Mouse (Mus musculus): Measurements from ENCODE around the gene Abhd4.

Abhd4 gene

DNA sequence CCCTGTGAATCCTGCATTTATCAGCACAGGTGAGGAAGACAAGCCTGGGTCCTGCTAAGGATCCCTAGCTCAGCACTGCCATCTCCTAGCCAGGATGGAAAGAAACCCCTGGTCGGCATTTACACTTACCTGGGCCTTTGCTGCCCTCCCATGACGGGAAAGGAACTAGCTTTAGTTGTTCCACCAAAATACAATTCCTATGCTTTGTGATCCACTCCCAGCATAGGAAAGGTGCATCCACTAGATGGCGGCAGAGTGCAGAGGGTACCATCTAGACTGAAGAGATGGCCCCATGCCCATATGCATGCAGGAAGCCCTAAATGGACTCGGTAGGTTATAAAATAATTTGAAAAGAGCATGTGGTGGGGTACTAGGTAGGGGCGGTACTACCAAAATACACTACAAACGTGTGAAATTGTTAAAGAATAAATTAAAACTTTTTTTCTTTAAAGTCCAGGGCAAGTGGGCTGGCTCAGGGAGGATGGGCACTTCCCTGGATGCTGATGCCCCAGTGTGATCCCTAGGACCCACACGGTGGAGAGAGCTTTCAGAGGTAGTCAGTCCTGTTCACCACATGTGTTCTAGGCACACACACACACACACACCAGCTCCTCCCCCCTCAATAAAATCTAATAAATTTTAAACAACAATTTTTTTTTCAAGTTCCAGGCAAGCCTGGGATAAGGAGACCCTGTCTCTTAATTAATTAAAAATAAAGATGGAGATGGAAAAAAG lies 14.8 kb upstream of the Abhd4 start:
- peak; percentile 72 for DNase-seq

DNA sequence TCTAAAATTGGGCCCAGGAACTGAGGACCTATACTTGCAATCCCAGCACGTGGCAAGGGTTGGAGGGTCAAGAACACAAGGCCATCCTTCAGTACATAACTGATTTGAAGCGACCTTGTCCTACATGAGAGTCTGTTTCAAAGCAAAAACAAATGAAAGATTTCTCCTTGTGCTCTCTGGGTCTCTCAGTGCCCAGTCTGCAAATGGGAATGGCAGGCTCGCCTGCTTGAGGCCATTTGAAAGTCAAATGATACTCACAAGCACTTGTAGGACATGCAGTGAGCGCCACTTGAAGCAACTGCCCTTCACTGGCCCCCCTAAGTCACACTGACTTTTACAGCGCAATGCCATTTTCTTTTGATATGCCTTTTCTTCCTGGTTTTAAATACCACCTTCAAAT lies 13.4 kb upstream of the Abhd4 start:
- DNase-seq: no peak

DNA sequence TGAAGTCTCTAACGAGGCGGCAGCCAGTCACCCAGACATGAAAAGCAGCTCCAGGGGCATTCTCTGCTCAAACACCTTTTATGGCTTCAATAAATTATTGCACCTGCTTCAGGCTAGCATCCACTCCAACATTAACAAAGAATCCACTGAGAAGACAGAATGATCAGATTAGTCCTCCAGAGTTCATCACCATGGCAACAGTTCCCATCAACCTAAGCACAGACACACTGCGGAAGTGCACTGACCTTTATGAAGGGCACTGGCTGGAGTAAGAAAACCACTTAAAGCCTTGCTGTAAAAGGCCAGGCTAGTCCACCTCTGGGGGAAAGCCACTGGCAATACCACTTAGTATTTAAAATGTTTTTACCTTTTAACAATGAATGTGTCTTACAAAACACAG lies 9.8 kb upstream of the Abhd4 start:
- DNase-seq: no peak

DNA sequence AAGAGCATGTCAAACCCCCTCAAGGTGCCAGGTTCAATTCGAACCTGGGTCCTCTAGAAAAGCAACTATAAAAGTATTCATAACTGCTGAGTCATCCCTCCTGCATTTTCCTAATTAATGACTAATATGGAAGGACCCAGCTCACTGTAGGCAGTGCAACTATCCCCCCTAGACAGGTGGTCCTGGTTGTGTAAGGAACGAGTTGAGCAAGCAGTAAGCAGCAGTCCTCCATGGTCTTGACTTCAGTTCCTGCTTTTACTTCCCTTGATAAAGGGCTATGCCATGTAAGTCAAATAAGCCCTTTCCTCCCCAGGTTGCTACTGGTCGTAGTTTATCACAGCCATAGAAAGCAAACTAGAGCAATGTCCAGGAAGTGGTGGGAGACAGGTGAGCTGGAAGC lies 7.8 kb upstream of the Abhd4 start:
- no peak for DNase-seq

DNA sequence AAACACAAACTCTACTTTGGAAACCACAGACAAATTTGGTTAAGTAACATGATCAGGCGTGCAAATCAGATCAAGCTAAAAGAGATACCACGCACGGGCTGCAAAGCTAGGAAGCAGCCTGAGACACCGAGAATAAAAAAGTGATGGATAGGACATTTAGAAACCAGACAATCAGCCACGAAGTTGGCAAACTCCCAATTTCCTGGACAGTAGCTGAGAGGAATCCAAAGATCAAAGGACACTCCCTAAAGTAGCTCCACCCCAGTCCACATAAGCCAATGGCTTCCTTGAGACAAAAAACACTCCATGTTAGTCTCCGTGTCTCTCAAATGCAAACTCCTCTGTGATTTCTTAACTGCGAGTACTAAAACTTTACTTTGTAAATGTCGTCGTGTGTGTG lies 4.7 kb upstream of the Abhd4 start:
- no peak for DNase-seq

DNA sequence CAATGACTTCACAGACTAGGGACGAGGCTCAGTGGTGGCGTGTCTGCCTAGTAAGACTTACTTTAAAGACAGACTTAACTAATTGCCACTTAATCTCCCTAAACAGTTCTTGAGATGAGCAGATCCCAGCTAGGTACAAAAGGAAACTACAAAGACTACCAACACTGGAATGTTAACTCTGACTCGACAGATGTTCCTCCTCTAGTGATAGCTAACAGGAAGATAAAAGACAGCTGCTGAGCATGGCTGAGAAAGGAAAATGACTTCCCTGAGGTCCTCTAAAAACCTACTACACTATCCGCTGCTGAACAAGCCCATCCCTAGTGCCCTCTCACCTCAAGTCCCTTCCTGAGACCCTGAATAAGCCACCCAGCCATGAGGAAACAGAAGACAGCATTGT lies 3.9 kb upstream of the Abhd4 start:
- no peak for DNase-seq

DNA sequence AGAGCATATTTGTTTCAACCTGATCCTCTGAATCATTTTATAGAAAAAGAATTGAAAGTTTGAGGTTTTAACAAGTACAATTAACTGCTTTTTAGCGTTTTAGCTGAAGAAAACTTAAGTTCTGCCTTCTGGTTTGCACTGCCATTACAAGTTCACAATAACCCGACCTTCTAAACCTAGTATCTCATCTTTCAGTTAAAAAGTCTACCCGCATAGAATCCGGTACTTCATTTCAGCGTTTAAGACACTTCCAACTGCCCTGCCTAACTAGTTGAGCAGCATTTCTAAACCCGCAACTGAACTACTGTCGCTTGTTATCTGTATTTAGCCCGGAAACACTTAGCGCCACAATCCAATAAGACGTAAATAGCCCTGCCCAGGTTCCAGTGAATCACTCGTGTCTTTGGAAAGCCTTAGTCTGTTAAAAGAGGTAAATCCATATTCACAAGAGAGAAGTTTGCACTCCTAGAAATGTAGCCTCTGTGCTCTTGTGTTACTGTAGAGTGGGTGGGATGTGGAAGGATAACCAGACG lies 748 bp downstream of the Abhd4 start:
- DNase-seq: no peak

DNA sequence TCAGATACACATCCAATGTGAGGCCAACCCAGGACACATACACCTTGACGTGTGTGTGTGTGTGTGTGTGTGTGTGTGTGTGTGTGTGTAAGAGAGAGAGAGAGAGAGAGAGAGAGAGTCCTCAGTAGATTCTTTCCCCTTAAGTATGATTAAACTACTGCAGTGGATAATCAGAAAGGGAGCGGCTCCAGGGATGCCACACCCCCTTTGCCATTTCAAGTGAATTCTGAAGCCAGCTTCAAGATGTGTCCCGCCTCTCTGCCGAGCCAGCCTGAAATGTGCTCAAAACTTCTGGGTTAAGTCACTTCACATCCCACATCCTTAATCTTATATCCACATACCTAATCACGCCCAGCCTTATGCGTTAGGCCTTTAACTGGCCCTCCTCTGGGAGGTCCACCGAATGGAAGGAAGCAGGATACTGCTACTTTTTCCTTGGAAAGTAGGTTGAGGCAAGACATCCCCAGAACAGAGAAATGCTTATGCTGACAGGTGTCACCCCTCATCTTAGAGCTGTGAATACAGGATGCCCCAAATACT lies 4.2 kb downstream of the Abhd4 start:
- no peak for DNase-seq

DNA sequence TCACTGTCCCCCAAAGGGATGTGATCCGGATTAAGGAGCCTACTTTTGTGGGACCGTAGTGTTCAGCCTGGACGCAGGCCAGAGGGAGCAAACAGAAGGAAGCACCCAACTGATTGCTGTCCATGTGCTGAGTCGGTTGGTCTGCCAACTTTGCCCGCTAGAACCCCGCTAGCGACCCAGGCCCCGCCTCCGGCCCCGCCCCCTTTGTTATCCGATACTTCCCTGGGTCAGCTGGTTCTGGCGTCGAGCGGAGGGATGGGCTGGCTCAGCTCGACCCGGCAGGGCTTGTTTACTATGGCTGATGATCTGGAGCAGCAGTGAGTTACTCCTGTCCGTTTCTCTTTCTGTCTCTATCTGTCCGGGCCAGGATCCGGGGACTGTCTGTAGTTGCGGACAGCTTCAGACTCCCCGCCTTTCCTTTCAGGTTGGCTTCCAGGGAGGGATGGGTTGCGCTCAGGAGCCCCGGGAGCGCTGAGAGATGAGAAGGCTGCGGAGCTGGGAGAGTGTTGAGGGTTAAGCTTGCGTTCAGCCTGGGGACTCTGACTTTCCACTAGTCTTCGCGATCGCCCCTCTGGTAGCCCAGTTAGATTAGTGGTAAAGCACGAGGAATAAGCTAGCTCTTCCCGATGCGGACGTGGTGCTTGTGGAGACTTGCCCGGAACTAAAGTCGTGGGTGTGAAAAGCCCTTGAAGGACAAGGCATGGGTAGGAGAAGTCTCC lies 5.2 kb downstream of the Abhd4 start:
- peak; percentile 89 for DNase-seq

DNA sequence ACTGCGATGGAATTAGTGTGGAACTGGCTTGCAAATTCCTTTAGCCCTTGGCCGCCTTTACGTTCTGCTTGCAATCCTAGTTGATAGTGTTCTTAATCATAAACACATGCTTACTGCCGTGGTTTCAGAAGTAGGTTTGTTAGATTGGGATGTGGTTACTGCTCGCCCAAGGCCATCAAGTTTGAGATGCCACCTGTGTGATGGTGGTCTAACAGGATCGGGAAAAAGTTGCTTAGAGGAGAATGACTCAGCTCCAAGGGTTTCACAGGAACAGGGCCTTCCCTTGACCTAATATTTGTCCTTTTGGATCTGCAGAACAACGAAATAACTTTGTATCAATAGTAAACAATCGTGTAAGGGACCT lies 5.7 kb downstream of the Abhd4 start:
- DNase-seq: no peak

DNA sequence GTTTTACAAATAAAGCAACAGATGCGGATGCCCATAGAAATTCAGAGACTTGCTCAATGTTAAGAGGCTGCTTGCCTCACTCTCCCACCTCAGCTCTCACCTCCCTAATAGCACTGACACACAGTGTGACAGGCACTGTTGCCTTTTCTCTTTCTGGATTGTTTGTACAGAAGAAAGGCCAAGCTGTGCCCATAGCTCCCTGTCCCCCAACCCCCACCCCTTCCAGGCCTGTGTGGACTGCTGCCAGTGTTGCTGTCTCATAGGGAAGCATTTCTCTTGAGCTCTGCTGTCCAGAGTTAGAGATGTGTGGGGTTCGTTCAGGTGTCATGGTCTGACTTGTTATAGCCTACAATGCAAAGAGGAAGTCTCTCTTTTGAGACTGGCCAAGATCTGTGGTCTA lies 6.2 kb downstream of the Abhd4 start:
- no peak for DNase-seq

DNA sequence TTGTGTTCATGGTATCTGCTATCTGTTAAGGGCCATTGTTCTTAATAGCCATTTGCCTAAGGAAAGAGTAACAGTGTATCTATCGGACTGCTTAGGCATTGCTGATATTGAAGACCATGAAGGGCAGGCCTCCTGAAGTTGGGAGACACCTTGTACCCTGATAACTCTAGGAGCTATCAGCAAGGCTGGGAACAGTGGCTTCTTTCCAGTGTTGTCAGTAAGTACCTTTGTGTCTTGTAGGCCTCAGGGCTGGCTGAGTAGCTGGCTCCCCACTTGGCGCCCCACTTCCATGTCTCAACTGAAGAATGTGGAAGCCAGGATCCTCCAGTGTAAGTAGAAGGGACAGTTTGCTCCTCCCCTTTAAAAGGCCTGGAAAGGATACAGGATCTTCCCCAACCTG lies 7.4 kb downstream of the Abhd4 start:
- DNase-seq: no peak

DNA sequence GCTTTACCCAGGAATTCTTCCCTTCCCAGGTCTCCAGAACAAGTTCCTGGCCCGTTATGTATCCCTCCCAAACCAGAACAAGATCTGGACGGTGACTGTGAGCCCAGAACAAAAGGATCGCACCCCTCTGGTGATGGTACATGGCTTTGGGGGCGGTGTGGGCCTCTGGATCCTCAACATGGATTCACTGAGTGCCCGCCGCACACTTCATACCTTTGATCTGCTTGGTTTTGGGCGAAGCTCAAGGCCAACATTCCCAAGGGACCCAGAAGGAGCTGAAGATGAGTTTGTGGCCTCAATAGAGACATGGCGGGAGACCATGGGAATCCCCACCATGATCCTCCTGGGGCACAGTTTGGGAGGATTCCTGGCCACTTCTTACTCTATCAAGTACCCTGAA lies 8.6 kb downstream of the Abhd4 start:
- no peak for DNase-seq

DNA sequence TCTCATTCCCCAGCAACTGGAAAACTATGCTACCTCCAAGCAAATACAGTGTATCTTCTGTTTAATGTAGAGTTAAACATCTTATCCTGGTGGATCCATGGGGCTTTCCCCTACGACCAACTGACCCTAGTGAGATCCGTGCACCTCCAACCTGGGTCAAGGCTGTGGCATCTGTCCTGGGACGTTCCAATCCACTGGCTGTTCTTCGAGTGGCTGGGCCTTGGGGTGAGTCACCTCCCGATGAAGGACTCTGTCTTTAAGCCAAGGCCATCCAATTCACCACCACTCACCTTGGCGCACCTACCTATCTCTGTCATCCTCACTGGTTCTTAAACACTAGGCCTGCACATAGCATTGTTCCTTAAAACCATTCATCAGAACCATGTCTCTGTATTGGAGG lies 9.1 kb downstream of the Abhd4 start:
- no peak for DNase-seq

DNA sequence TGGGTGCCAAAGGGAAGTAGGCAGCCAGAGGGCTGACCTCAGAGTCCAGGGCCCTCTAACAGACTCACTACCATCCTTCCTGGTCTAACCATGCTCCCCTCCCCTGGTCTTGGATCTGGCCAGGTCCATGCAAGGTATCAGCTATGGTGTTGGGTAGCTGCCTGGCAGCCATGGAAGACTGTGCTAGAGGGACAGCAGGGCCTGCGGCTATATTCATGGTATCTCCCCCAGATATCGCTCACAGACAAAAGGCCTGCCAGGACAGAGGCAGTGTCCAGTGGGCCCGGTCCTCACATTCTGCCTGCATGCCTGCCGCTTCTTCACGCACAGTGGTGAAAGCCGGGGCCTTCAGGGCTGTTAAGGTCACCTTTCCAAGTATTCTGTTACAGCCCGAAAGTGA lies 10.2 kb downstream of the Abhd4 start:
- DNase-seq: no peak

DNA sequence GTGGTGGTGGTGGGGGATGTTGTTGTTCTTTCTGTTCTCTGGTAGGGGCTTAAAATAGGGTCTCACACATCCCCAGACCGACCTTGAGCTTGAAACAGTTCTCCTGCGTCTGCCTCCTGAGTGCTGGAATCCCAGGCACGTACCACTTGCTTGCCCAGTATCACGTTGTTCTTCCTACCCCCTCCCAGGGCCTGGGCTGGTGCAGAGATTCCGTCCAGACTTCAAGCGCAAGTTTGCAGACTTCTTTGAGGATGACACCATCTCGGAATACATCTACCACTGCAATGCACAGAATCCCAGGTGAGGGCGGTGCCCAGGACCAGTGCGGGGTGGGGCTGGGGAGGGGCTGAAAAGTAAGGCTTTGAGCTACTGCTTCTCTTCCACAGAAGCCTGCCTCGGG lies 11.1 kb downstream of the Abhd4 start:
- DNase-seq: no peak

DNA sequence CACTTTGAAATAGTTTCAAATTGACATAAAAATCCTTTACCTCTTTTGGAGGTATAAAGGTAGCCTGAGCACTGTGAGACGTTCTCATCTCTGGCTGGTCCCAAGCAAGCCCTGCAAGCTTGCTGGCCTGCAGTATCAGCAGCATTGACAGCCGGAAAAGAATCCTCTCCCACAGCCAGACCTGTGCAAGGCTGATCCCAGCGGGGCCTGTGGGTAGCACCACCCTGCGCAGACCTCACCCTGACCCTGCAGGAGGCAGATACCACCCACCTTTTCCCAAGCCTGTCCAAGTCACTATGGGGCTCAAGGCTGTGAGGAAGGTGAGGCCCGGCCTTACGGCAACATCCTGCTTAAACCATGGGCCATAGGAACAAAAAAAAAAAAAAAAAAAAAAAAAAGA lies 12.0 kb downstream of the Abhd4 start:
- DNase-seq: no peak

DNA sequence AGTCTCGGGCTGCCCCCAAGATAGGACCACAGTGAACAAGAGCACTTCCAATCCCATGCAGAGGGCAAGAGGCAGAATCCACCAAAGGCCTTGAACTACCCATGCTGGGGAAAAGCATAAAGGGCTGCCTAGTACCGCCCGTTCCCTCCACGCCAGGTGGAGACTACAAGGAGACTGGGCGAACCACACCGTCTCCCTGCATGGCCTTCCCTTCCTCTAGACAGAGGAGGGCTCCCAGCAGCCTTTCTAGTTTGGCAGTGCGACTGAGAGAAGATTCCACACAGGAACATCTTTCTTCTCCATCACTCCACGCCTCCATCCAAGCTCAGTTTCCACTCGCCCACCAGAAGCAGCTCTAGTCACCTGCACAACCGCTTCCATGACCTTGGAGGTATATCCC lies 14.0 kb downstream of the Abhd4 start:
- no peak for DNase-seq

DNA sequence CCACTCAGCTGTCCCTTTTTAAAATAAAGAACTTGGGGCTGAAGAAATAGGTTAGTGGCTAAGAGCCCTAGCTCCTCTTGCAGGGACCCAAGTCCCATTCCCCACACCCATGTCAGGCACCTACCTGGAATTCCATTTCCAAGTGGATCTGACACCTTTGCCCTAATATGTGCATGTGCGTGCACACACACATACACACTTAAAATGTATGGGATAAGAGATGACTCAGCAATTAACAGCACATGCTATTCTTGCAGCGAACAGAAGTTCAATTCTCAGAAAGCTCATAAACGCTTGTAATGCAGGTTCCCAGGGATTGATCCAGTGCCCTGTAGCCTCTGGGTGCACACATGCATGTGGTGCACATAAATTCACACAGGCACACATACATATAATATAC lies 15.6 kb downstream of the Abhd4 start:
- no peak for DNase-seq

DNA sequence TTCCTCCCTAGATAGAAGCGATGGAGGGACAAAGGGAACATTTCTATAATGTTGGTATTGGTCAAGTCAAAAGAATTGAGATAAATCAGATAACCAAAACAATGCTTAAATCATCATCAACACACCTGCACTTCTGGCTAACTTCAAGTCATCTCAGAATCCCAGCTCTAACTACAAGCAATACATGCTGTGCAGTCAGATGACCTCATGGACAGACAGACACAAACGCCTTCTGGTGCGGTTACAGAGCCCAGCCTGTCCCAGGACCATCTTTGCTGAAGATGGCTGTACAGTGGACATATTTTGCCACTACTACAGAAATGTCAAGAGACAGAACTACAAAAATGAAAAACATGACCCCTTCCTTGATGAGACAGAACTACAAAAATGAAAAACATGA lies 16.4 kb downstream of the Abhd4 start:
- DNase-seq: no peak

DNA sequence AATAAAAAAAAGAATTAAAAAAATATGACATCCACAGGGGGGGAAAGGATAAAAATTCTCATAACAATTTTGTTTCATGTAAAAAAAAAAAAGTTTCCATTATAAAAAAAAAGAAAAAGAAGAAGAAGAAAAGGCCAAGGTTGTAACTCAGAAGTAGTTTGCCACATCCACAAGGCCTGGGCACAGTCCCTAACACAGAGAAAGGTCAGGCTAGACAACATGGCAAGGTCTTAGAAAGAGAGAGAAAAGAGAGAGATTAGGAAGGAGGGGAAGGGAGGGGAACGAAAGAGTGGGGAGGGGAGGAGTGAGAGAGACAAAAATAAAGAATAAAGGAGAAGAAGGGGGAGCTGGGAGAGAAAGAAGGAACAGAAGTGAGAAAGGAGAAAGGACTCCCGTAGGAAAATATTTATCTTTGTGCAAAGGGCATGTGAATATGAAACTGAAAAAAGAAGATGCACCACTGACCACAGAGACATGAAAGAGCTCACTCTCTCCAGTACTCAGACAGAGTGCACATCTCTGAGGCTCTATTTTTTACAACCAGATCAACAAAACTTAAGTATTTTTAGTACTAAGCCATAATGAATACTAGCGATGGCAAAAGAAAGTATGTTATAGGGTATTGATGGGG lies 18.1 kb downstream of the Abhd4 start:
- DNase-seq: no peak

DNA sequence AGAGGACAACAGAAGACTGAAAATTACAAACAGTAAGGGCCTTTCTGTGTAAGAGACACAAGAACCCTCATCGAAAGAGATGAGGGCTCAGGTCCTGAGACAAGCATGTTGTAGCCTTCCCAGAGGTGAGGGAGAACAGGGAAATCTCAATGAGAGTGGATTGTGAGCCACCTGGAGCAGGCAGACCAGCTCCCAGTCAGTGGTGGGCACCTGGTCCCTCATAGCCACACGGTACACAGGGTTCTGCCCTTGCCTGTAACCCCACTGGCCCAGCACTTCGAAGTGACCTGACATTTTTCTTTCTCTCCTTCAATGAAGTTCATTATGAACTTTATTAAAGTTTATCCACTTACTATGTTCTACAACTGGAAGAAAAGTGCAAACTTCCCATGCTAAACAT lies 18.7 kb downstream of the Abhd4 start:
- no peak for DNase-seq

DNA sequence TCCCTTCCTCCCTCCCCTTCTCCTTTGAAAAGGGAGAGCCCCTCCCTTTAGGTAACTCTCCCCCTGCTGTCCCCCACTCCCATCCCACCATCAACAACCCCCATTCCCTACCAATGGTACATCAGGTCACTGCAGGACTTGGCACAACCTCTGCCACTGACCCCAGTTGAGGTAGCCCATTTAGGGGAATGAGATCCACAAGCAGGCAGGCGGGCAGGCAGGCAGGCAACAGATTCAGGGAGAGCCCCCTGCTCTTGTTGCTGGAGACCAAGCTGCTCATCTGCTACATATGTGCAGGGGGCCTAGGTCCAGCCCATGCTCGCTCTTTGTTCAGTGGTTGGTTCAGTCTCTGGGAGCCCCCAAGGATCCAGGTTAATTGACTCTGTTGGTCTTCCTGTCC lies 22.5 kb downstream of the Abhd4 start:
- no peak for DNase-seq

DNA sequence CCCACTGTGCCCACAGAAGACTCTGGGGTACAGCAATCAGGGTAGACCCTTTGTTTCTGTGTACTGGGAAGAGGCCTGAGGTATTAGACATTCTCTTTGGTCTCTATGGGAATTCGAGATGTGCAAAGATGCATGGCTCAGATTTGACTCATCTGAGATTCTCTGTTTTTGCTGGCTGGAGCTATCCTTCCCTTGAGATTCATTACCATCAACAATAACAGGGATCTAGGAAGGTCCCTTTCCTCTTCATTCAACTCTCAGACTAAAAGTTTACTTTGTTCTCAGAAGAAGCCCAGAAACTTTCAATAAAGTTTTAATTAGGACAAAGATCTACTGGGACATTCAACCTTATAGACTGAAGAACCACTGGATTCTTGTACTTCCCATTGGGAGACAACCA lies 30.9 kb downstream of the Abhd4 start, which contains the start of gene Olfr49:
Gene Olfr49, minus strand, starts transcription at position 101 of the 400 bp plus-strand sequence.
- no peak for DNase-seq

Data from layer of hippocampus, adult 9-11 months (tissue).